Mouse (Mus musculus): ENCODE measurements around the gene Arl15.

- TF ChIP-seq CTCF (IDR thresholded peaks at IDR 0.05; ENCODE audit: low read depth) (no peak), EP300 (optimal IDR thresholded peaks at IDR 0.05) (no peak)
These were observed 257.0 kb downstream of the Arl15 start for GRCm38 (mm10) chr13:114051151-114051850.
